Mouse (Mus musculus): ENCODE data around the gene Slc35a5.

- TF ChIP-seq CTCF (IDR thresholded peaks at IDR 0.05; ENCODE audit: low read depth) (no peak), EP300 (optimal IDR thresholded peaks at IDR 0.05) (no peak)
Observed at GRCm38 (mm10) chr16:45158136-45158521, 377 bp downstream of the Slc35a5 start.

All from stomach, postnatal 0 days (tissue).